Mouse (Mus musculus) intestine, embryonic 14.5 days (tissue): ENCODE data around the gene Dscaml1. TPM values are rescaled to one million over a fixed set of nuclear protein-coding genes. Genes with fewer than 3 reads are reported as not detected.

Source experiments
- ATAC-seq: fragments of 200-750 bp; cut with Nextera tagmentation; replicated peaks from 2 replicates; pipeline ENCODE4 v1.8.0; 2017; ENCODE audit warnings: low read depth, moderate number of reproducible peaks, moderate TSS enrichment, moderate library complexity; ENCODE audit not compliant: low FRiP score, low TSS enrichment
- DNase-seq: peaks from one replicate; pipeline ENCODE4 v3.0.0-alpha.2; 2018; ENCODE audit warnings: low spot score
- H3K27ac ChIP-seq: fragments of 300-500 bp; sonication (generic); 2 replicates; pipeline ENCODE4 v1.5.1; 2014; ENCODE audit warnings: low read depth, mild to moderate bottlenecking, control low read depth
- H3K27me3 ChIP-seq: fragments of 300-500 bp; sonication (generic); replicated peaks from 2 replicates; pipeline ENCODE4 v1.6.1; 2014; ENCODE audit warnings: low read length, control low read depth; ENCODE audit not compliant: control insufficient read depth, insufficient read depth
- H3K36me3 ChIP-seq: fragments of 300-500 bp; sonication (generic); 2 replicates; pipeline ENCODE4 v1.6.1; 2014; ENCODE audit warnings: low read length, control low read depth; ENCODE audit not compliant: control insufficient read depth, insufficient read depth
- H3K4me1 ChIP-seq: fragments of 300-500 bp; sonication (generic); replicated peaks from 2 replicates; pipeline ENCODE4 v1.6.1; 2014; ENCODE audit warnings: low read length, control low read depth, mixed read lengths; ENCODE audit not compliant: control insufficient read depth, insufficient read depth
- H3K4me2 ChIP-seq: fragments of 300-500 bp; sonication (generic); 2 replicates; pipeline ENCODE4 v1.6.1; 2014; ENCODE audit warnings: low read length
- H3K4me3 ChIP-seq: fragments of 300-500 bp; sonication (generic); 2 replicates; pipeline ENCODE4 v1.5.1; 2014; ENCODE audit warnings: low read depth, low read length, control low read depth, mixed read lengths
- H3K9ac ChIP-seq: fragments of 300-500 bp; sonication (generic); 2 replicates; pipeline ENCODE4 v1.6.1; 2014; ENCODE audit warnings: mild to moderate bottlenecking, low read length
- H3K9me3 ChIP-seq: fragments of 300-500 bp; sonication (generic); 2 replicates; pipeline ENCODE4 v1.6.1; 2016; ENCODE audit warnings: low read length, control low read depth; ENCODE audit not compliant: control insufficient read depth
- WGBS: fragments of 180-500 bp; shearing (Covaris S2); extraction: QIAGEN DNeasy Blood & Tissue Kit; methylation state at CpG from one replicate; pipeline ENCODE4 v1.1.7; 2014; 5-methylcytosine and 5-hydroxymethylcytosine counted together
- polyA plus RNA-seq: library from polyadenylated mRNA; unstranded; fragments of >200 nt; fragmentation: Nextera tagmentation; extraction: Ambion mirVana; gene quantifications from 2 replicates; pipeline ENCODE4 v1.2.1, GENCODE M21; 2014

The Dscaml1 gene
- polyA plus RNA-seq, 1 experiment from 2014 or later, result 0.41 TPM

DNA sequence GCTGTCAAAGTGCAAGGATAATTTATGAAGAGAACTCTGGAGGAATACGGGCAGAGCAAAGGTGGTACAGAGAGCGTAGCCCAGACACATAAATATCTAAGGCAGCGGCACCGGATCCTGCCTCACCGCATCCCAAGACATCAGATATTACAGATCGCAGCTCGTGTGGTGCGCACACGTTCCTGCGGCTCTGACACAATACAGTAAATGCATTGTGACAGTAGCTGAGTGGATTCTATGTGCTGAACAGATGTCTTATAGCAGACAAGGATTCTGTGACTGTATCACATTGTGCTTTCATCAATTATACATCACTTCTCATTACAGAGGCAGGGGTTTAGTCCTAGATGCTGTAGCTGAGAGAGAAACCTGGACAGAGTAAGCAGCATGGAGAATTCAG, 191.5 kb downstream of the Dscaml1 start:
- H3K27me3 ChIP-seq, result no peaks in the 10 kb centered on the region
- no peak overlapping the region for H3K9ac ChIP-seq
- ATAC-seq (no peak), DNase-seq (no peak)
- no peaks in the 10 kb centered on the region for H3K4me1 ChIP-seq
- H3K4me2 ChIP-seq, result no peak overlapping the region
- no peaks in the 10 kb centered on the region for H3K9me3 ChIP-seq
- no peak overlapping the region for H3K27ac ChIP-seq
- 80% methylated on average over 10 of the region's 10 CpGs for WGBS
- H3K4me3 ChIP-seq, result no peak overlapping the region
- no peaks in the 10 kb centered on the region for H3K36me3 ChIP-seq

DNA sequence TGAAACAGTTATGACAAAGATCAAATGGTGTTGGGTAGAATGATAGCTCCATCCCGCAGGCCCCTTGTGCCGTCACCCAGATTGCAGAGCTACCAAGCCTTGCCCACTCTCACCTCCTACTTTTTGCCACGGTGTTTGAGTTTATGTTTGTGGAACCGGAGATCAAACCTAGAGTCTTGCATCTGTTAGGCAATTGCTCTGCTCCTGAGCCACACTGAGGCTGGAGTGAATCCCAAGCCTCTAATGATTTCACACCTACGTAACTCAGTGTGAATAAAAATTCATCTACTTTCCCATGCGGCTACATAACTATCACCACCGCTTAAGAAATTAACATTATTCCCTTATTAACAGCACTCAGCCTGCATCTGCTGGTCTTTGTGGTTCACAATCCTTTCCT, 192.0 kb downstream of the Dscaml1 start:
- no peak overlapping the region for H3K4me3 ChIP-seq
- no peaks in the 10 kb centered on the region for H3K36me3 ChIP-seq
- no peak for DNase-seq
- 79% methylated on average over 7 of the region's 7 CpGs for WGBS
- no peak for ATAC-seq
- no peaks in the 10 kb centered on the region for H3K9me3 ChIP-seq
- H3K9ac ChIP-seq, result no peak overlapping the region
- no peaks in the 10 kb centered on the region for H3K27me3 ChIP-seq
- no peak overlapping the region for H3K27ac ChIP-seq
- no peaks in the 10 kb centered on the region for H3K4me1 ChIP-seq
- no peak overlapping the region for H3K4me2 ChIP-seq

DNA sequence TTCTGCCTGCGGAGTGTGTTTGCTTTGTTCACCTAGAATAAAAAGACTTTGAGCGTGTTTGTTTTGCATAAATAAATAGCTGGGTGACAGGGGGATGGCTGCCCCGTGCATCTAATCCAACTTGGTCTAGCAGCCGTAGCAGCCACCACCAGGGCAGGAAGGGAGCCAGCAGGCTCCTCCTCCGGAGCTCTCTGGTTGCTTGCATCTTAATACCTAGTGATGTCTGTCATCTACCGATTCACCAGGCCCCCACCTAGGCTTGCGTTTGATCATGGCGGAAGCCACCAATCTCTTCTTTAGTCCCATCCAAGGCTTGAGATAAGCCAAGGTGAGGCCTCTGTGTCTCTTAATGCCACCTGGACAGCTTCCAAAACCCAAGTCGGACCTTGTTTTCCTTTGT, 193.6 kb downstream of the Dscaml1 start:
- no peaks in the 10 kb centered on the region for H3K9me3 ChIP-seq
- 50% methylated on average over 9 of the region's 9 CpGs for WGBS
- no peak overlapping the region for H3K27ac ChIP-seq
- H3K4me2 ChIP-seq, result no peak overlapping the region
- ATAC-seq (no peak), DNase-seq (no peak)
- H3K27me3 ChIP-seq, result no peaks in the 10 kb centered on the region
- no peaks in the 10 kb centered on the region for H3K36me3 ChIP-seq
- H3K4me3 ChIP-seq, result no peak overlapping the region
- H3K9ac ChIP-seq, result no peak overlapping the region
- no peaks in the 10 kb centered on the region for H3K4me1 ChIP-seq

DNA sequence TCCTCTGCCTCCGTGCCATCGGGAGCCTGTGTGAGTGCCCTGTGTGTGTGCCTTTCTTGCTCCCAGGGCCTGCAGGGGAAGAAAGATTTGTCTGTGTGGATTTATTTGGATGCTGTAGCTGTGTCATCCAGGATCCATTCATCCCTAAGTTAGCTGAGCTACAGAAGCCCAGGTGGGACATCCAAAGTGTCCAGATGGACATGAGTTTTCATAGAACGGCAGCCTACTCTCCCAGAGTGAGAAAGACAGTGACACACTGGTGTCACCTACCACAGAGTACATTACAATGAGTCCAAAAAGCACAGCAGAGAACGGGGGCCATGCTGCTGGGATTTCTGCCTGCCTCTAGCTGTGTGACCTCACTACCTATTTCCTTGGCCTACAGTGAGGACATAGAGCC, 194.5 kb downstream of the Dscaml1 start:
- Histone ChIP-seq H3K4me1 (no peaks in the 10 kb centered on the region), H3K9ac (no peak overlapping the region), H3K4me2 (no peak overlapping the region), H3K36me3 (no peaks in the 10 kb centered on the region), H3K27me3 (no peaks in the 10 kb centered on the region), H3K9me3 (no peaks in the 10 kb centered on the region), H3K4me3 (no peak overlapping the region), H3K27ac (no peak overlapping the region)
- no peak for ATAC-seq
- WGBS, result 92% methylated on average over 4 of the region's 4 CpGs
- no peak for DNase-seq

DNA sequence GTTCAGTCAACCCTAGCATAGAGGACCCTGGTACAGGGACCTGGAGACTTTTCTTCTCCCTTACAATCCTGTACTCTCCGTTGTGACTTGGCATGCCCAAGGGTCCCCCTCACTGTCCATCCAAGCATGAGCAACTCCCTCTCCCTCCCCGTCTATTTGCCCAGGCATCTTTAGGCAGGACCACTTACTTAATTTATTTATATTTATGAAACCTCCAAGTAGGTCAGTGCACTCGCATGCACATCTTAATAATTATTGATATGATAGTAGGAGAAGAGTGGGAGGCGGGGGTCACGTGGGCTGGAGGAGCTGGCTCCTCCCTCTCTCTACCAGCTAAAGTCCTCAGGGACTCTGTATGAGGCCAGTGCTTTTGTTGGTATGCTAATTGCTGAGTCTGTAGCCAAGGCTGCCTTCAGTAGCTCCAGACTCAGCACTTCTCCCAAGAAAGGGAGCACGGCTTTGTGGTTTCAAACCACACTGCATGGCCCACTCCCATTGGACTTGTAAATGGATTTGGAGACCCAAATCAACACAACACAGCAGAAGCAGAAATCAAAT, 199.5 kb downstream of the Dscaml1 start:
- no peak overlapping the region for H3K27ac ChIP-seq
- DNase-seq (no peak), ATAC-seq (no peak)
- no peaks in the 10 kb centered on the region for H3K27me3 ChIP-seq
- no peaks in the 10 kb centered on the region for H3K9me3 ChIP-seq
- H3K4me3 ChIP-seq, result no peak overlapping the region
- H3K4me1 ChIP-seq, result no peaks in the 10 kb centered on the region
- H3K36me3 ChIP-seq, result no peaks in the 10 kb centered on the region
- no peak overlapping the region for H3K9ac ChIP-seq
- no peak overlapping the region for H3K4me2 ChIP-seq
- 60% methylated on average over 6 of the region's 6 CpGs for WGBS

DNA sequence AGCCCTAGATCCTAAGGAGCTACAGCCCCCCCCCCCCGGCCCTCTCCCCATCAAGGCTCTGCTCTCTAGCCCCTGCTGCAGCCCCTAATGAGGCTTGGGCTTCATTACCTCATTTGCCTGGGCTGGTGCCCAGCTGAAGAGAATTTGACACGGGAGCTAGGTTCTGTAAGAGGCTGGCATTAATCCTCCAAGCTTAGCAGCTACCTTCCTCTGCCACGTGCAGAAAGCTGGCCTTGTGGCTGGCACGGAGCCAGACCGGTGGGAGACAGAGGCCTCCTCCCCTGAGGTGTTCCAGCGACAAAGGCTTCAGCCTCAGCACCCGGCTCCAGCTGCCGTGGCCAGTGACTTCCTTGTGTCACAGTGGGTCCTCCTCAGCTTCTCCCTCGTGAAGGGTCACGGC, 206.1 kb downstream of the Dscaml1 start:
- Histone ChIP-seq H3K9me3 (no peaks in the 10 kb centered on the region), H3K4me2 (no peak overlapping the region), H3K36me3 (no peaks in the 10 kb centered on the region), H3K4me1 (peaks cover 13% of the 10 kb centered on the region), H3K27me3 (no peaks in the 10 kb centered on the region), H3K4me3 (no peak overlapping the region), H3K27ac (peak overlapping the region; percentile 16; the same call in 1 of the 2 replicates), H3K9ac (no peak overlapping the region)
- WGBS, result 32% methylated on average over 10 of the region's 10 CpGs
- no peak for ATAC-seq
- peak; percentile 59 for DNase-seq

DNA sequence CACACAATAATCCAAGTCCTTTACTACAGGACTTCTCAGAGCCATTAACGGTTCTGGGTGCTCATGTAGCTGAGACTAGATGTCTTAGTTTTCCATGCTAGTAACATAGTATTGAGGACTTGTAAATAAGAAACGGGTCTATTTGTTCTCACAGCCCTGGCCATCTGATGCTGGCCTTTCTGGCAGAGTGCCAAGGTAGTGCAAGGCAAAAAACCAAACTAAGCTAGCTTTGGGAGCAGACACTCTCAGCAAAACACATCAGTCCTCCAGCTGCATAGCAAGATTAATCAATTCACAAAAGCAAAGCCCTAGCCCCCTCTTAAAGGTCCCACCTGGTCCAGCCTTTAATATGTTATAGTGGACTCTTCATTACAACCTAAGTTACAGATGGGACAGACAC, 206.6 kb downstream of the Dscaml1 start:
- Histone ChIP-seq H3K4me1 (peaks cover 13% of the 10 kb centered on the region), H3K27me3 (no peaks in the 10 kb centered on the region), H3K4me2 (no peak overlapping the region), H3K4me3 (no peak overlapping the region), H3K9me3 (no peaks in the 10 kb centered on the region), H3K36me3 (no peaks in the 10 kb centered on the region), H3K9ac (no peak overlapping the region), H3K27ac (0 out of 2 replicates have a peak overlapping the region, but pooled peaks have one; percentile 16)
- WGBS, result 36% methylated on average over 2 of the region's 2 CpGs
- DNase-seq, result peak; percentile 67
- no peak for ATAC-seq

DNA sequence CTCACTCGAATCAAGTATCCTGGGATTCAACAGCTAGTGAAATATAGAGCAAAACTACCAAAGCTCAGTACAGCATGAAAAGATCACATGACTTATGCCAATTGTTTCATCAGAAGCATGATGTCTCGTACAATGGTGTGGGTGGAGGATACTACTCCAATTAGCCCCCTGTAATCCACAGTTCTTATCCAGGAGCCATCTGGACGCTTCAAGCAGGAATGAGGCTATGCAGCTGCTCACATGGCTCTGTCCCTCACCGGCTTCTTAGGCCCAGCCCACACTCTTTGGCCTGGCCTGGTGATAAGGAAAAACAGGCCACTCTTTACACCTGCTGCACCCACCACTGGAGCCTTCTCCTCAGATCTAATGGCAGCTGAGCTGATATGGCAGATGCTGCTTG, 208.6 kb downstream of the Dscaml1 start:
- DNase-seq (no peak), ATAC-seq (no peak)
- Histone ChIP-seq H3K9ac (no peak overlapping the region), H3K36me3 (no peaks in the 10 kb centered on the region), H3K4me2 (no peak overlapping the region), H3K4me1 (peaks cover 13% of the 10 kb centered on the region), H3K27me3 (no peaks in the 10 kb centered on the region), H3K4me3 (no peak overlapping the region), H3K9me3 (no peaks in the 10 kb centered on the region), H3K27ac (no peak overlapping the region)
- 71% methylated on average over 4 of the region's 4 CpGs for WGBS

DNA sequence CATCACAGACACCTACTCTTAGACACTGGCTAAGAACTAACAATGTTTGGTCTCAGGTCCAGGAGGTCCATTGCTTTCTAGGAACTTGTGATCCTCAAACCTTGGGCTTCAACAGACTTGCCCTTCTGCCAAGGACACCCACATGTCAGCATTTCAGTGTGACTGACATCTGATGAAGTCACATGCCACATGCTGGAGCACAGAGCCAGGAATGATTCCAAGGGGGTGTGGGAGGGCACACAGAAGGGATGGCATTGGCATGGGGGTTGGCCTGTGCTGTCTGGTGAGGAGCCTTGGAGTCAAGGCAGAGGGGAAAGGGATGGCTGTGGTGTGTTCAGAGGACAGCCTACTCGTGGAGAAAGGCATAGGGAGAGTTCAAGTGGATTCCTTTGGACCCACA, 210.9 kb downstream of the Dscaml1 start:
- Histone ChIP-seq H3K4me3 (no peak overlapping the region), H3K9ac (no peak overlapping the region), H3K4me1 (peaks cover 12% of the 10 kb centered on the region), H3K4me2 (no peak overlapping the region), H3K36me3 (no peaks in the 10 kb centered on the region), H3K27me3 (no peaks in the 10 kb centered on the region), H3K9me3 (no peaks in the 10 kb centered on the region), H3K27ac (no peak overlapping the region)
- ATAC-seq, result no peak
- 46% methylated on average over 1 of the region's 1 CpGs for WGBS
- DNase-seq, result no peak
